Mouse (Mus musculus): ENCODE data around the gene Pagr1b. TPM values are rescaled to one million over a fixed set of nuclear protein-coding genes. Genes with fewer than 3 reads are reported as not detected.

The Pagr1b gene
- polyA plus RNA-seq, 1 experiment from 2014 or later, result not detected

DNA sequence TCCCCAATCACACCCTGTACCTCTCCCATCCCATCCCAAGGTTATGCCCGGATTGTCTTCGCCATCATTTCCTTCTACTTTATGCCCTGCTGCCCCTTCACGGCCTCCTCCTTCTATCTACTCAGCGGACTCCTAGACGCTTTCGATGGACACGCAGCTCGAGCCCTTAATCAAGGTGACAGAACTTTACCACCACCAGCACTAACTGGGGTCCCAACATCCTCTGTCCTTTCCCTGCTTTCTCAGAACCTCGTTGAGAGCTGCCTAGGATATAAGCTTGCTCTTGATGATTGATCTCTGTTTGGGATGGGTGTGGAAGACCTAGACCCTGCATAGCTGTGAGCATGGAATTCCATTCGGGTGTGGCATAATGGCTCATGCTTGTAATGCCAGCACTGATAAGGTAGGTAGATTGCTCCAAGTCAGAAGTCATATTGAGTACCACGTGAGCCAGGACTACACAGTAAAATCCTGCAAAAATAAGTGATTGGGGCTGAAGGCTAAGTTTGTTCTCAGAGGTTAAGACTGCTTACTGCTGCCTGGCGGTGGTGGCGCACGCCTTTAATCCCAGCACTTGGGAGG is 39.3 kb downstream of the Pagr1b start:
- Histone ChIP-seq H3K9me3 (ENCODE audit: low read length) (no peaks in the 10 kb centered on the region), H3K36me3 (ENCODE audit: insufficient read depth, low read length) (peaks cover 30% of the 10 kb centered on the region), H3K4me3 (ENCODE audit: low read length) (peak overlapping the region; percentile 99), H3K27me3 (ENCODE audit: insufficient read depth, low read length) (no peaks in the 10 kb centered on the region), H3K9ac (replicated peaks; ENCODE audit: low read length) (peak overlapping the region; percentile 98), H3K27ac (ENCODE audit: low read length) (peak overlapping the region; percentile 98), H3K4me2 (replicated peaks; ENCODE audit: low read depth, low read length) (peak overlapping the region; percentile 82), H3K4me1 (ENCODE audit: insufficient read depth, low read length) (peaks cover 6% of the 10 kb centered on the region)
- ATAC-seq (ENCODE audit: low FRiP score, low TSS enrichment), result no peak
- whole genome bisulfite sequencing, result 26% methylated on average over 14 of the region's 14 CpGs

GRCm38 (mm10) chr7:126975950-126976866 is 40.1 kb downstream of the Pagr1b start, which contains the start of gene Cdiptos:
TSS of gene Cdiptos (minus strand) at chr7:126976098.
- Histone ChIP-seq H3K9me3 (ENCODE audit: low read length) (no peaks in the 10 kb centered on the region), H3K4me2 (replicated peaks; ENCODE audit: low read depth, low read length) (peak within 1 kb of the TSS; percentile 82), H3K36me3 (ENCODE audit: insufficient read depth, low read length) (peaks cover 26% of the 10 kb centered on the region), H3K27me3 (ENCODE audit: insufficient read depth, low read length) (no peaks in the 10 kb centered on the region), H3K4me1 (ENCODE audit: insufficient read depth, low read length) (peaks cover 6% of the 10 kb centered on the region), H3K9ac (replicated peaks; ENCODE audit: low read length) (peak within 1 kb of the TSS; percentile 98), H3K27ac (ENCODE audit: low read length) (peak within 1 kb of the TSS; percentile 98), H3K4me3 (ENCODE audit: low read length) (peak within 1 kb of the TSS; percentile 99)
- WGBS, result under 1% methylated on average over 54 of the region's 55 CpGs
- ATAC-seq (ENCODE audit: low FRiP score, low TSS enrichment), result peak; percentile 97

- no peak for ATAC-seq (ENCODE audit: low FRiP score, low TSS enrichment)
- Histone ChIP-seq H3K27me3 (ENCODE audit: insufficient read depth, low read length) (no peaks in the 10 kb centered on the region), H3K4me1 (ENCODE audit: insufficient read depth, low read length) (peaks cover 6% of the 10 kb centered on the region), H3K9me3 (ENCODE audit: low read length) (no peaks in the 10 kb centered on the region), H3K9ac (replicated peaks; ENCODE audit: low read length) (peak within 1 kb of the TSS; percentile 98), H3K27ac (ENCODE audit: low read length) (peak within 1 kb of the TSS; percentile 98), H3K4me2 (replicated peaks; ENCODE audit: low read depth, low read length) (peak within 1 kb of the TSS; percentile 82), H3K36me3 (ENCODE audit: insufficient read depth, low read length) (peaks cover 24% of the 10 kb centered on the region), H3K4me3 (ENCODE audit: low read length) (peak within 1 kb of the TSS; percentile 99)
- WGBS, result 10% methylated on average over 1 of the region's 1 CpGs
Measured at GRCm38 (mm10) chr7:126975893-126975949, 40.6 kb downstream of the Pagr1b start, which contains the start of gene Cdipt. TSS of gene Cdipt (plus strand) at chr7:126975914.

- WGBS, result 10% methylated on average over 8 of the region's 8 CpGs
- Histone ChIP-seq H3K27ac (ENCODE audit: low read length) (peak overlapping the region; percentile 98), H3K4me1 (ENCODE audit: insufficient read depth, low read length) (peaks cover 6% of the 10 kb centered on the region), H3K4me2 (replicated peaks; ENCODE audit: low read depth, low read length) (peak overlapping the region; percentile 82), H3K9me3 (ENCODE audit: low read length) (no peaks in the 10 kb centered on the region), H3K9ac (replicated peaks; ENCODE audit: low read length) (peak overlapping the region; percentile 60), H3K4me3 (ENCODE audit: low read length) (peak overlapping the region; percentile 99), H3K27me3 (ENCODE audit: insufficient read depth, low read length) (no peaks in the 10 kb centered on the region), H3K36me3 (ENCODE audit: insufficient read depth, low read length) (peaks cover 24% of the 10 kb centered on the region)
- ATAC-seq (ENCODE audit: low FRiP score, low TSS enrichment), result peak; percentile 21
Measured at GRCm38 (mm10) chr7:126975493-126975892, 40.8 kb downstream of the Pagr1b start.

- Histone ChIP-seq H3K9ac (replicated peaks; ENCODE audit: low read length) (no peak overlapping the region), H3K9me3 (ENCODE audit: low read length) (no peaks in the 10 kb centered on the region), H3K36me3 (ENCODE audit: insufficient read depth, low read length) (no peaks in the 10 kb centered on the region), H3K4me2 (replicated peaks; ENCODE audit: low read depth, low read length) (no peak overlapping the region), H3K27ac (ENCODE audit: low read length) (no peak overlapping the region), H3K4me1 (ENCODE audit: insufficient read depth, low read length) (no peaks in the 10 kb centered on the region), H3K27me3 (ENCODE audit: insufficient read depth, low read length) (peaks cover 11% of the 10 kb centered on the region), H3K4me3 (ENCODE audit: low read length) (no peak overlapping the region)
- WGBS, result 64% methylated on average over 6 of the region's 6 CpGs
- ATAC-seq (ENCODE audit: low FRiP score, low TSS enrichment), result no peak; the same call in 1 of the 2 replicates
Measured at GRCm38 (mm10) chr7:126967361-126967760, 48.9 kb downstream of the Pagr1b start.

DNA sequence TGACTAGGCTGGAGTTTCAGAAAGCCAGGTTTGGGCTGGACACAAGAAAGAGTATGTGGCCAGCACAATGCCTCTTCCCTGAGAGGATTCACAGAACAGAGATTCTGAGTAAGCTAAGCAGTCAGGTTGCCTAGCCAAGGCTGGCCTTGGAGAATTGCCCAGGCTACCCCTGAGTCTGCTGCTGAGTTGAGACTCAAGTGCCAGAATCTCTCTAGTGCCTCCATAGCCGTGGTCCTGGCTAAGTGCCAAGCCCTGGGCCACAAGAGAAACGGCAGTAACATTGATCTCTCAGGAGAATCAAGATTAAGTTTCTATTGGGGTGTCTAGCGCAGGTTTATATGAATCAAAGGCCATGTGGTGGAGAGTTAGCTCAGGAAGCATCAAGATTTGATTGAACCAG is 50.7 kb downstream of the Pagr1b start:
- no peaks in the 10 kb centered on the region for H3K4me1 ChIP-seq (ENCODE audit: insufficient read depth, low read length)
- H3K36me3 ChIP-seq (ENCODE audit: insufficient read depth, low read length), result no peaks in the 10 kb centered on the region
- H3K27ac ChIP-seq (ENCODE audit: low read length), result no peak overlapping the region
- no peak for ATAC-seq (ENCODE audit: low FRiP score, low TSS enrichment)
- H3K9me3 ChIP-seq (ENCODE audit: low read length), result no peaks in the 10 kb centered on the region
- H3K9ac ChIP-seq (replicated peaks; ENCODE audit: low read length), result no peak overlapping the region
- H3K4me3 ChIP-seq (ENCODE audit: low read length), result no peak overlapping the region
- peaks cover 14% of the 10 kb centered on the region for H3K27me3 ChIP-seq (ENCODE audit: insufficient read depth, low read length)
- H3K4me2 ChIP-seq (replicated peaks; ENCODE audit: low read depth, low read length), result no peak overlapping the region
- 52% methylated on average over 3 of the region's 3 CpGs for WGBS

GRCm38 (mm10) chr7:126963548-126964286 is 52.6 kb downstream of the Pagr1b start:
- Histone ChIP-seq H3K4me3 (ENCODE audit: low read length) (no peak overlapping the region; the same call in 1 of the 2 replicates), H3K27ac (ENCODE audit: low read length) (no peak overlapping the region), H3K36me3 (ENCODE audit: insufficient read depth, low read length) (no peaks in the 10 kb centered on the region), H3K4me2 (replicated peaks; ENCODE audit: low read depth, low read length) (peak overlapping the region; percentile 11), H3K9me3 (ENCODE audit: low read length) (no peaks in the 10 kb centered on the region), H3K9ac (replicated peaks; ENCODE audit: low read length) (no peak overlapping the region), H3K4me1 (ENCODE audit: insufficient read depth, low read length) (no peaks in the 10 kb centered on the region), H3K27me3 (ENCODE audit: insufficient read depth, low read length) (peaks cover 14% of the 10 kb centered on the region)
- no peak for ATAC-seq (ENCODE audit: low FRiP score, low TSS enrichment)
- 20% methylated on average over 19 of the region's 19 CpGs for WGBS

DNA sequence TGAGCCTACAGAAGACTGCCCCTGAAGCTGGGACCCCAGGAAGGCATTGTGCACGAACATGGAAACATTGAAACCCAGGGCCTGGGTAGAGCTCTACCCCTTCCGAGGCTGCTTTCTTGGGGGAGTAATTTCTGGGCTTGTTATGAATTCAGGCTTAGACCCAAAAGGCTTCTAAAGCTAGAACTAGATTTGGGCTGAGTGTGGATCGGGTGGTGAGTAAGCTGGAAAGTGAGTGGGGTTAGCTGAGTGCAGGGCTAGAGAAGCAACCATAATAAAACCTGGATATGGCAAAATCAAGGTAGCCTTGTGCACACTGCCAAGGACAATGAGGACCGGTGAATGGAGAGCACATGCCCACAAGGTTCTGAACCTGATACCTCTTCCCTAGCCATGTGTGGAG is 54.3 kb downstream of the Pagr1b start:
- H3K27ac ChIP-seq (ENCODE audit: low read length), result no peak overlapping the region
- peaks cover 14% of the 10 kb centered on the region for H3K27me3 ChIP-seq (ENCODE audit: insufficient read depth, low read length)
- H3K4me2 ChIP-seq (replicated peaks; ENCODE audit: low read depth, low read length), result no peak overlapping the region
- no peak overlapping the region for H3K4me3 ChIP-seq (ENCODE audit: low read length)
- no peak for ATAC-seq (ENCODE audit: low FRiP score, low TSS enrichment)
- no peaks in the 10 kb centered on the region for H3K9me3 ChIP-seq (ENCODE audit: low read length)
- WGBS, result 82% methylated on average over 4 of the region's 4 CpGs
- no peaks in the 10 kb centered on the region for H3K4me1 ChIP-seq (ENCODE audit: insufficient read depth, low read length)
- H3K36me3 ChIP-seq (ENCODE audit: insufficient read depth, low read length), result no peaks in the 10 kb centered on the region
- no peak overlapping the region for H3K9ac ChIP-seq (replicated peaks; ENCODE audit: low read length)

DNA sequence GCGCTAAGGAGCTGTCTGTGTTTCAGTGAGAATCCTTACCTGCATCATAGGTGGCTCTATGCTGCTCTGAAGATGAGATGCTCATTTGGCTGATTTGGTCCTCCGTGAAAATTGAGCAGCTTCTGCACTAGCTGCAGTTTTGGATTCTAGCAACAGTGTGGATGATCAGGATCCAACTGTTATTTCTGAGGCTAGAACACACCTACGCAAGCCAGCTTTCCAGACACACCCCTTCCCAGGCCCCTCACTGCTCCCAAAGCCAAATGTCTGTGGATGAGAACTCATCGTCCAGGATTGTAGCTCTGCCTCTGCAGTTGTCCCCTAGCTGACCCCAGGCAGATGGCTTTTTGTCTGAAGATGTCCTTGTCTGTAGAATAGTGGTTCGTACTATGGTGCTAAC is 55.2 kb downstream of the Pagr1b start:
- Histone ChIP-seq H3K4me1 (ENCODE audit: insufficient read depth, low read length) (no peaks in the 10 kb centered on the region), H3K27me3 (ENCODE audit: insufficient read depth, low read length) (peaks cover 14% of the 10 kb centered on the region), H3K36me3 (ENCODE audit: insufficient read depth, low read length) (no peaks in the 10 kb centered on the region), H3K27ac (ENCODE audit: low read length) (no peak overlapping the region), H3K4me3 (ENCODE audit: low read length) (no peak overlapping the region), H3K4me2 (replicated peaks; ENCODE audit: low read depth, low read length) (no peak overlapping the region), H3K9ac (replicated peaks; ENCODE audit: low read length) (no peak overlapping the region), H3K9me3 (ENCODE audit: low read length) (no peaks in the 10 kb centered on the region)
- 84% methylated on average over 5 of the region's 5 CpGs for WGBS
- ATAC-seq (ENCODE audit: low FRiP score, low TSS enrichment), result no peak

- Histone ChIP-seq H3K4me1 (ENCODE audit: insufficient read depth, low read length) (no peaks in the 10 kb centered on the region), H3K4me3 (ENCODE audit: low read length) (no peak overlapping the region), H3K36me3 (ENCODE audit: insufficient read depth, low read length) (no peaks in the 10 kb centered on the region), H3K9ac (replicated peaks; ENCODE audit: low read length) (no peak overlapping the region), H3K27me3 (ENCODE audit: insufficient read depth, low read length) (peaks cover 14% of the 10 kb centered on the region), H3K4me2 (replicated peaks; ENCODE audit: low read depth, low read length) (no peak overlapping the region), H3K9me3 (ENCODE audit: low read length) (no peaks in the 10 kb centered on the region), H3K27ac (ENCODE audit: low read length) (no peak overlapping the region)
- no peak for ATAC-seq (ENCODE audit: low FRiP score, low TSS enrichment)
- WGBS, result 57% methylated on average over 9 of the region's 9 CpGs
Measured at GRCm38 (mm10) chr7:126959780-126960179, 56.5 kb downstream of the Pagr1b start.

Data from kidney, embryonic 16.5 days (tissue).